Mouse (Mus musculus): Measurements from ENCODE around the gene Acnat1.
"Not testable (repeated sequence)": the region's sequence is repeated elsewhere in the genome, so short reads cannot be mapped to it uniquely, and the experiment has no call there.

The Acnat1 gene

GRCm38 (mm10) chr4:49467360-49467759 is 6.4 kb downstream of the Acnat1 start:
- in situ Hi-C loops (cut with MboI; ENCODE audit: low sequenced_read_pairs): no loop called here

- in situ Hi-C loops (cut with MboI; ENCODE audit: low sequenced_read_pairs): no loop called here
These were observed 17.5 kb downstream of the Acnat1 start for GRCm38 (mm10) chr4:49456171-49456570.

- in situ Hi-C loops (cut with MboI; ENCODE audit: low sequenced_read_pairs): no loop called here
These were observed 21.7 kb downstream of the Acnat1 start for GRCm38 (mm10) chr4:49451848-49452551.

GRCm38 (mm10) chr4:49451133-49451847 is 22.4 kb downstream of the Acnat1 start:
- in situ Hi-C loops (cut with MboI; ENCODE audit: low sequenced_read_pairs): not testable (repeated sequence)

GRCm38 (mm10) chr4:49436968-49437367 is 36.7 kb downstream of the Acnat1 start:
- in situ Hi-C loops (cut with MboI; ENCODE audit: low sequenced_read_pairs): not testable (repeated sequence)

- in situ Hi-C loops (cut with MboI; ENCODE audit: low sequenced_read_pairs): not testable (repeated sequence)
These were observed 63.6 kb downstream of the Acnat1 start for GRCm38 (mm10) chr4:49410151-49410550.

GRCm38 (mm10) chr4:49407957-49408356 is 65.8 kb downstream of the Acnat1 start, which contains the start of gene Acnat2:
Gene Acnat2 (minus strand): TSS chr4:49408151.
- in situ Hi-C loops (cut with MboI; ENCODE audit: low sequenced_read_pairs): not testable (repeated sequence)
